Mouse (Mus musculus) MEL (cell line): ENCODE data around the gene 1700013F07Rik. TPM values are rescaled to one million over a fixed set of nuclear protein-coding genes. Genes with fewer than 3 reads are reported as not detected.

Source experiments
- DNase-seq: peaks from one replicate; pipeline ENCODE4 v3.0.0; 2011; ENCODE audit warnings: low read depth, low spot score
- H3K27ac ChIP-seq: 2 replicates; pipeline ENCODE4 v1.5.1; 2012; ENCODE audit warnings: low read depth, mild to moderate bottlenecking, control low read depth, low read length, moderate library complexity; ENCODE audit not compliant: control insufficient read depth
- H3K27me3 ChIP-seq, 2 experiments: fragments of 150-350 bp in 1 of 2; sonication (generic) in 1 of 2; 2 replicates each; pipeline ENCODE4 v1.6.1; 2012; ENCODE audit warnings: low read length in 2 of 2, mild to moderate bottlenecking in 2 of 2, improper control_type of control experiment in 1 of 2, moderate library complexity in 1 of 2; ENCODE audit not compliant: insufficient read depth in 2 of 2, control insufficient read depth in 1 of 2
- H3K36me3 ChIP-seq, 2 experiments: 2 replicates each; pipeline ENCODE4 v1.6.1; 2012 to 2014; ENCODE audit warnings: low read length in 2 of 2, improper control_type of control experiment in 1 of 2, inconsistent platforms in 1 of 2, mild to moderate bottlenecking in 1 of 2; ENCODE audit not compliant: insufficient read depth in 2 of 2, control insufficient read depth in 1 of 2
- H3K4me1 ChIP-seq, 2 experiments: fragments of 150-350 bp in 1 of 2; sonication (generic) in 1 of 2; 2 replicates each; pipeline ENCODE4 v1.6.1; 2012; ENCODE audit warnings: low read length in 2 of 2, improper control_type of control experiment in 1 of 2, mild to moderate bottlenecking in 1 of 2; ENCODE audit not compliant: insufficient read depth in 2 of 2, control insufficient read depth in 1 of 2
- H3K4me3 ChIP-seq, 2 experiments: fragments of 150-350 bp in 1 of 2; sonication (generic) in 1 of 2; 2 replicates each; pipeline ENCODE4 v1.5.1; 2012; ENCODE audit warnings: low read depth in 2 of 2, low read length in 2 of 2, mild to moderate bottlenecking in 2 of 2, moderate library complexity in 2 of 2, control low read depth in 1 of 2, improper control_type of control experiment in 1 of 2; ENCODE audit not compliant: control insufficient read depth in 1 of 2, insufficient read depth in 1 of 2
- H3K79me2 ChIP-seq: 2 replicates; pipeline ENCODE4 v1.6.1; 2012; ENCODE audit warnings: mild to moderate bottlenecking, low read length, moderate library complexity; ENCODE audit not compliant: control insufficient read depth, poor library complexity, insufficient read depth
- H3K9ac ChIP-seq: 2 replicates; pipeline ENCODE4 v1.6.1; 2012; ENCODE audit warnings: low read depth, mild to moderate bottlenecking, control low read depth, low read length, moderate library complexity; ENCODE audit not compliant: control insufficient read depth, poor library complexity, severe bottlenecking
- H3K9me3 ChIP-seq: fragments of 150-350 bp; sonication (generic); replicated peaks from 2 replicates; pipeline ENCODE4 v1.6.1; 2012; ENCODE audit warnings: mild to moderate bottlenecking, low read length, improper control_type of control experiment, moderate library complexity; ENCODE audit not compliant: insufficient read depth
- BHLHE40 ChIP-seq: IDR thresholded peaks from 2 replicates; pipeline ENCODE4 v1.6.1; 2012; ENCODE audit warnings: low read depth, mild to moderate bottlenecking, inconsistent platforms, low read length, improper control_type of control experiment, borderline replicate concordance
- CHD1 ChIP-seq: IDR thresholded peaks from 2 replicates; pipeline ENCODE4 v1.6.1; 2012; ENCODE audit warnings: low read depth, mild to moderate bottlenecking, inconsistent platforms, low read length, improper control_type of control experiment
- GABPA ChIP-seq: IDR thresholded peaks from 2 replicates; pipeline ENCODE4 v1.6.1; 2012; ENCODE audit warnings: low read depth, mild to moderate bottlenecking, inconsistent platforms, low read length, improper control_type of control experiment, moderate library complexity
- HCFC1 ChIP-seq: IDR thresholded peaks from 2 replicates; pipeline ENCODE4 v1.6.1; 2012; ENCODE audit warnings: low read depth, mild to moderate bottlenecking, inconsistent platforms, low read length, improper control_type of control experiment, moderate library complexity
- MAX ChIP-seq: IDR thresholded peaks from 2 replicates; pipeline ENCODE4 v1.6.1; 2011; ENCODE audit warnings: low read length, improper control_type of control experiment
- MEF2A ChIP-seq: IDR thresholded peaks from 2 replicates; pipeline ENCODE4 v1.6.1; 2014; ENCODE audit warnings: low read depth, mild to moderate bottlenecking, inconsistent platforms, low read length, improper control_type of control experiment; ENCODE audit not compliant: poor library complexity, insufficient replicate concordance, severe bottlenecking; ENCODE audit errors: extremely low read depth
- MXI1 ChIP-seq: IDR thresholded peaks from 2 replicates; pipeline ENCODE4 v1.6.1; 2011; ENCODE audit warnings: mild to moderate bottlenecking, low read depth, low read length, improper control_type of control experiment
- MYC ChIP-seq: IDR thresholded peaks from 2 replicates; pipeline ENCODE4 v1.6.1; 2011; ENCODE audit warnings: low read depth, mild to moderate bottlenecking, low read length, improper control_type of control experiment, moderate library complexity
- POLR2A ChIP-seq, 2 experiments: IDR thresholded peaks; 2 replicates each; pipeline ENCODE4 v1.6.1; 2011 to 2012; ENCODE audit warnings: low read length in 2 of 2, mild to moderate bottlenecking in 2 of 2, control low read depth in 1 of 2, improper control_type of control experiment in 1 of 2, low read depth in 1 of 2, moderate library complexity in 1 of 2; ENCODE audit not compliant: control insufficient read depth in 1 of 2, insufficient read depth in 1 of 2, poor library complexity in 1 of 2
- SIN3A ChIP-seq: IDR thresholded peaks from 2 replicates; pipeline ENCODE4 v1.6.1; 2012; ENCODE audit warnings: low read length, improper control_type of control experiment, inconsistent platforms
- TCF12 ChIP-seq: IDR thresholded peaks from 2 replicates; pipeline ENCODE4 v1.6.1; 2014; ENCODE audit warnings: low read depth, mild to moderate bottlenecking, inconsistent platforms, low read length, improper control_type of control experiment, moderate library complexity
- ZKSCAN1 ChIP-seq: IDR thresholded peaks from 2 replicates; pipeline ENCODE4 v1.6.1; 2012; ENCODE audit warnings: low read depth, mild to moderate bottlenecking, inconsistent platforms, low read length, improper control_type of control experiment, moderate library complexity
- ZNF384 ChIP-seq: IDR thresholded peaks from 2 replicates; pipeline ENCODE4 v1.6.1; 2012; ENCODE audit warnings: low read depth, mild to moderate bottlenecking, inconsistent platforms, low read length, improper control_type of control experiment
- polyA plus RNA-seq, 2 experiments: library from polyadenylated mRNA; stranded (reverse) in 1 of 2; unstranded in 1 of 2; fragments of >175 nt in 1 of 2; fragments of >200 nt in 1 of 2; gene quantifications; 2 replicates each; pipeline versions ENCODE4 v1.2.1 to v1.2.4; 2012; ENCODE audit warnings: low replicate concordance in 2 of 2, low read depth in 1 of 2; ENCODE audit not compliant: insufficient read length in 2 of 2, insufficient read depth in 1 of 2, missing spikeins in 1 of 2
- total RNA-seq: library from RNA; depleted of rRNA; stranded (reverse); fragments of 300-350 nt; gene quantifications from 2 replicates; pipeline ENCODE4 v1.2.3, GENCODE M21; 2012; rRNA removed

The 1700013F07Rik gene
- total and polyA plus RNA-seq, 3 experiments: 0.17 TPM; not detected in 2

DNA sequence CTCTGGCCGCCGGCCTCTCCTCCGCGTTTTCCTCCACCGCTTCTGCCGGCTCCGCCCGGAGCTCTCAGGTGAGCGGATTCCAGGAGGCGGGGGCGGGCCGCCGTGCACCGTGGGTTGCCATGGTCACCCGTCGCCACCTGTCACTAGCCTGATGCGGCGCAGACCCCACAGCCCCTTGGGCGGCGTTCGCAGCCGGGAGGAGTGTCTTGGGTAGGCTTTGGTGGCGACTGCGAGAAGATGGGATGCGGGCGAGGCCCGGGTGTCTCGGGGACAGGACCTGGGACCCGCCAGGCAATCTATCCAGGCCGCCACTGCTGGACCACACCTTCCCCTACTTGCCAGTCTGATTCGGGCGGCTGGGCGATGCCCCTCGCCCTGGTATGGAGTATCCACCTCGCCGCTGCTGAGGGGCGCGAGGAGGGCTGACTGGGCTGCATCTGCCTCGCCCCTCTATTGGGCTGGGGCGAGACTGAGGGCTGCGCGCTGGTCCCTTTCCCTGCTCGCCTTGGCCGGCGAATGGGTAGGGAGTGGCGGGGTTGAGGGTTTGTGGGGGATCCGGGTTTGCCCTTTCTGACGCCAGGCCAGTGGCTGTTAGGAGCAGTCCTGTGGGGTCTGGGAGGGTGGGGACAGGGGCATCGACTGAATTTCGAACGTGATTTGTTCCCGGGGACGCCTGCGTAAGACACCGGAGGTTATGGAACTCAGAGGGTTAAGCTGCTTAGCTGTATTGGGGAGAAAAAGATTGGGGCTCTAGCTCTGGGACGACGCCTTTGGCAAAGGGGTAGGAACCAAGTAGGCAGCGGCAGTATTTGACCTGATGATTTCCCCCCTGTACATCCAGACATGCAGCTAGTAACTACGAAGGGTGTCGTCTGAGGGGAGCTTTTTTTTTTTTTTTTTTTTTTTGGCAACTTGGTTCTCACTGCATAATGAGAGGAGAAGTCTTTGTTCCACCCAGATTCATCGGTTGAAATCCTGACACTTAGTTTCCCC, 57.9 kb downstream of the 1700013F07Rik start:
- peak overlapping the region; percentile 82 to 86 for H3K4me3 ChIP-seq
- peaks cover 2% of the 10 kb centered on the region; the same call in 1 of the 2 replicates for H3K79me2 ChIP-seq
- H3K36me3 ChIP-seq: peaks cover 0 to 3% of the 10 kb centered on the region in 2 experiments; a peak in 2 of 4 replicates
- H3K27ac ChIP-seq: peak overlapping the region; percentile 31; the same call in 1 of the 2 replicates
- peak; percentile 44 for DNase-seq
- H3K4me1 ChIP-seq: peaks cover 2 to 6% of the 10 kb centered on the region in 2 experiments; a peak in 1 of 4 replicates
- H3K9me3 ChIP-seq: no peaks in the 10 kb centered on the region
- peak overlapping the region; percentile 73 for H3K9ac ChIP-seq
- H3K27me3 ChIP-seq: no peaks in the 10 kb centered on the region
- TF ChIP-seq POLR2A (IDR thresholded peaks at IDR 0.05; ENCODE audit: control insufficient read depth in 1 of 2, insufficient read depth in 1 of 2, low read depth in 1 of 2, low read length in 2 of 2, poor library complexity in 1 of 2) (peak in 1 of 2 experiments; percentile 3; a peak in 1 of 4 replicates), CHD1 (no peak), ZNF384 (peak; percentile 68), HCFC1 (0 out of 2 replicates have a peak, but pooled peaks have one; percentile 20), MAX (no peak), TCF12 (no peak), MYC (no peak), MXI1 (peak; percentile 68; the same call in 1 of the 2 replicates), MEF2A (no peak), ZKSCAN1 (no peak), GABPA (no peak), SIN3A (peak; percentile 14; the same call in 1 of the 2 replicates), BHLHE40 (no peak)

Other genes starting within 250 kb of the 1700013F07Rik start
- not detected in 2 replicates for gene Mybphl, start 169.2 kb upstream of the 1700013F07Rik start, total RNA-seq
- gene Mybphl, start 169.2 kb upstream of the 1700013F07Rik start, polyA plus RNA-seq: not detected
- 12.5 and 14.6 TPM in 2 replicates for gene Psrc1, start 150.3 kb upstream of the 1700013F07Rik start, total RNA-seq
- 10 to 100 TPM in 1 of 2 experiments, not detected in 1; 37.3 TPM for gene Psrc1, start 150.3 kb upstream of the 1700013F07Rik start, polyA plus RNA-seq
- not detected in 2 replicates for gene Celsr2, start 118.6 kb upstream of the 1700013F07Rik start, total RNA-seq
- under 1 TPM in 1 of 2 experiments, not detected in 1; 0.04 TPM for gene Celsr2, start 118.6 kb upstream of the 1700013F07Rik start, polyA plus RNA-seq
- 202 and 283 TPM in 2 replicates for gene Sars, start 88.9 kb upstream of the 1700013F07Rik start, total RNA-seq
- 100 to 1,000 TPM in 1 of 2 experiments, not detected in 1; 337 TPM for gene Sars, start 88.9 kb upstream of the 1700013F07Rik start, polyA plus RNA-seq
- gene 5330417C22Rik, start 2.4 kb downstream of the 1700013F07Rik start, total RNA-seq: 0.08 and 0.29 TPM in 2 replicates
- gene 5330417C22Rik, start 2.4 kb downstream of the 1700013F07Rik start, polyA plus RNA-seq: under 1 TPM in 1 of 2 experiments, not detected in 1; 0.31 TPM
- gene Tmem167b, start 28.3 kb downstream of the 1700013F07Rik start, total RNA-seq: 15.1 and 20.8 TPM in 2 replicates
- 10 to 100 TPM in 1 of 2 experiments, not detected in 1; 15.9 TPM for gene Tmem167b, start 28.3 kb downstream of the 1700013F07Rik start, polyA plus RNA-seq
- 5.4 and 6.5 TPM in 2 replicates for gene Taf13, start 37.5 kb downstream of the 1700013F07Rik start, total RNA-seq
- gene Taf13, start 37.5 kb downstream of the 1700013F07Rik start, polyA plus RNA-seq: 1 to 10 TPM in 1 of 2 experiments, not detected in 1; 7.0 TPM
- 2.4 and 2.5 TPM in 2 replicates for gene Wdr47, start 57.1 kb downstream of the 1700013F07Rik start, total RNA-seq
- 1 to 10 TPM in 1 of 2 experiments, not detected in 1; 3.8 TPM for gene Wdr47, start 57.1 kb downstream of the 1700013F07Rik start, polyA plus RNA-seq
- gene Clcc1, start 119.8 kb downstream of the 1700013F07Rik start, total RNA-seq: 38.0 and 43.0 TPM in 2 replicates
- 10 to 100 TPM in 1 of 2 experiments, not detected in 1; 25.9 TPM for gene Clcc1, start 119.8 kb downstream of the 1700013F07Rik start, polyA plus RNA-seq
- gene Gpsm2, start 188.2 kb downstream of the 1700013F07Rik start, total RNA-seq: 17.6 and 21.7 TPM in 2 replicates
- 10 to 100 TPM in 1 of 2 experiments, not detected in 1; 27.5 TPM for gene Gpsm2, start 188.2 kb downstream of the 1700013F07Rik start, polyA plus RNA-seq
- gene Aknad1, start 205.5 kb downstream of the 1700013F07Rik start, total RNA-seq: not detected in 2 replicates
- gene Aknad1, start 205.5 kb downstream of the 1700013F07Rik start, polyA plus RNA-seq: under 1 TPM in 1 of 2 experiments, not detected in 1; 0.06 TPM